Mouse (Mus musculus) erythroblast, embryonic 14.5 days (primary cell): ENCODE data around the gene Icmt.

Source experiments
- GATA1 ChIP-seq: IDR thresholded peaks from 2 replicates; pipeline ENCODE4 v1.6.1; 2012; ENCODE audit warnings: low read length, inconsistent platforms, mixed read lengths
- TAL1 ChIP-seq: IDR thresholded peaks from 3 replicates; pipeline ENCODE4 v1.6.1; 2012; ENCODE audit warnings: low read length, inconsistent platforms, mixed read lengths

DNA sequence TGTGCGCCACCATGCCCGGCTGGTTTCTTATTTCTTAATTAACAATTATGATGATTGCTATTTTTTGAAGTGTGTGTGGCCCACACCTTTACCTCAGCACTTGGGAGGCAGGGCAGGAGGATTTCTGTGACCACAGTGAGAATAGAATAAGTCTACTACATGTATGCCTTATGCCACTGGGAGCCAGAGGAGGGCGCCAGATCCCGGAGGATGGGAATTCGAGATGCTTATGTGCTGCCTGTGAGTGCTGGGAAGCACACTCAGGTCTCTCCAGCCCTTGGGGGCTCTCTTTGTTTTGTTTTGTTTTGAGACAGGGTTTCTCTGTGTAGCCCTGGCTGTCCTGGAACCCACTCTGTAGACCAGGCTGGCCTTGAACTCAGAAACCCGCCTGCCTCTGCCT is 31.7 kb downstream of the Icmt start:
- no peak for TF ChIP-seq GATA1
- TF ChIP-seq TAL1 = no peak
